Mouse (Mus musculus) NIH3T3 (cell line): ENCODE results near the gene Hes7.
A peak's percentile ranks its signal among the peaks of the same experiment; 100 is the strongest.

Experiments
- DNase-seq: peaks from one replicate; pipeline ENCODE4 v3.0.0-alpha.2; 2012; ENCODE audit warnings: low read depth

Hes7 gene

GRCm38 (mm10) chr11:69119446-69120155, 603 bp upstream of the Hes7 start:
- no peak for DNase-seq

GRCm38 (mm10) chr11:69121001-69121740, 967 bp downstream of the Hes7 start:
- DNase-seq = peak; percentile 52

DNA sequence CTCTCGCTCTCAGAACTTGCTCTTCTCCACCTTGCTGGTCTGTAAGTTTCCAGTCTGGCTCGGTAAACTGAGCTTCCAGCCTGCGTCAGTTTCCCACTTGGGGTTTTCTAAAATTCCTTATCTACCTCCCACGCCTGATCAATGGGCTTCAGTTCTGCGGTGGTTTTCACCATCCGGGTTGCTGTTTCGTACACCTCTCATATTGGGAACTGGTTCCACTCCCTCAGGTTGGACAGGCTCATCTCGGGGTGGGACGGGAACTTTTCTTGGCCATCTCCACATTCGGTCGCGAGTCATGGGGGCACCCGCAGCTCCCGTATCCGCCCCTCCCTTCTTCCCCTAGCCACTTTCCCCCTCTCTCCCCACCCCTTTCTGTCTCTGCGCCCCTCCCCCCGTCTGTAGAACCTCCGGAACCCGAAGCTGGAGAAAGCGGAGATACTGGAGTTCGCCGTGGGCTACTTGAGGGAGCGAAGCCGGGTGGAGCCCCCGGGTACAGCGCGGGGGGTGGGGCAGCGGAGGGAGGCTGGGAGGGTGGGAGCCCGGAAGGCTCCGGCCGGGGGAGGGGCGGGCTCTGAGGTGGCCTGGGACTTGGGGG, 1.6 kb downstream of the Hes7 start:
- DNase-seq = peak; percentile 67

GRCm38 (mm10) chr11:69122336-69122951, 2.2 kb downstream of the Hes7 start, which contains the start of gene 9130213A22Rik:
Gene 9130213A22Rik (minus strand): TSS chr11:69122589.
- peak; percentile 97 for DNase-seq

- peak; percentile 97 for DNase-seq
Measured at GRCm38 (mm10) chr11:69123056-69123692, 3.0 kb downstream of the Hes7 start.

DNA sequence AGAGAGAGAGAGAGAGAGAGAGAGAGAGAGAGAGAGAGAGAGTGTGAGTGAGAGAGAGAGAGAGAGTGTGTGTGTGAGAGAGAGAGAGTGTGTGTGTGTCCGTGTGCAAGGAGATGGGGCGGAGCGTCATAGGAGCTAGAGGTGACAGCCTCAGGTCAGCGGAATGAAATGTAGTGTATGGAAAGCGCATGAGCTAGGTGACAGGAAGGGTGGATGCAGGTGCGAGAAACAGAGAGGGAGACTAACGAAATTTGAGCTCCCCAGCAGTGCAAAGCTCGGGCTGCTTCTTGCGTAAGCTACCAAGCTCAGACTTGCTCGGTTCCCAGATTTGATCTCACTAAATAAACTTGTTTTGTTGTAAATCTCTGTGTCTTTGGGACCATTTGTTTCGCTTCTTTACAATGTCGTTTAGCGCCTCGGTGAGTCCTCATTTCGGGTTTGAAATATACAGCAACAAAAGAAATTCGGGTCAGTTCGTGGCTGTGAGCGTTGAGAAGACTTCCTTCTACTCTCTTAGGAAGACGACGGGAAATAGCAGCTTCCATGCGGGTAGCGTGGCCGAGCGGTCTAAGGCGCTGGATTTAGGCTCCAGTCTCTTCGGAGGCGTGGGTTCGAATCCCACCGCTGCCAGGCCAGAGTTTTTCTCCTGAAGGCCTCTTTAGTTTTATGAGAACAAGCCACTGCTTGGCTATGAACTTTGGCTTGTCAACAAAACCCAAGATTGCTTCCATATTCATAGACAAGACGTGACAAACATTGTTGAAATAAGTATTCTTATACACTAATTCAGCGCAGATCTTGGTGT, 3.7 kb downstream of the Hes7 start:
- peak; percentile 95 for DNase-seq

DNA sequence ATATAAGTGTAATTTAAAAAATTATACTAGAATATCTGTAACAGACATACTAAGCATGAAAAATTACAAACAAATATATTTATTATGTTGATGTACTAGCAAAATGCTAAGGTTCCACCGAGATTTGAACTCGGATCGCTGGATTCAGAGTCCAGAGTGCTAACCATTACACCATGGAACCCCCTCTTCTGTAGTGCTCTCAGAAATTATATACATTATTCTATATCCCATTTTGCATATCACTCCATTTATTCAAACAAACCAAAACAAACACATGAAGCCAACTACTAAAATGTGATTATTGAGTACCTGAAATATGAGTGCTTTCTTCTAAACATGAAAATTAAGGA, 4.3 kb downstream of the Hes7 start:
- DNase-seq = peak; percentile 88

GRCm38 (mm10) chr11:69125041-69125851, 5.0 kb downstream of the Hes7 start:
- DNase-seq = peak; percentile 92

DNA sequence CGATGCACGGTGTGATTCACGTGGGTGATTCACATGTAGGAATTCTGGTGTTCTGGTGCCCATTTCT, 5.5 kb downstream of the Hes7 start, which contains the start of gene Aloxe3:
Gene Aloxe3, plus strand, starts transcription at position 45 of the 67 bp plus-strand sequence.
- no peak for DNase-seq

DNA sequence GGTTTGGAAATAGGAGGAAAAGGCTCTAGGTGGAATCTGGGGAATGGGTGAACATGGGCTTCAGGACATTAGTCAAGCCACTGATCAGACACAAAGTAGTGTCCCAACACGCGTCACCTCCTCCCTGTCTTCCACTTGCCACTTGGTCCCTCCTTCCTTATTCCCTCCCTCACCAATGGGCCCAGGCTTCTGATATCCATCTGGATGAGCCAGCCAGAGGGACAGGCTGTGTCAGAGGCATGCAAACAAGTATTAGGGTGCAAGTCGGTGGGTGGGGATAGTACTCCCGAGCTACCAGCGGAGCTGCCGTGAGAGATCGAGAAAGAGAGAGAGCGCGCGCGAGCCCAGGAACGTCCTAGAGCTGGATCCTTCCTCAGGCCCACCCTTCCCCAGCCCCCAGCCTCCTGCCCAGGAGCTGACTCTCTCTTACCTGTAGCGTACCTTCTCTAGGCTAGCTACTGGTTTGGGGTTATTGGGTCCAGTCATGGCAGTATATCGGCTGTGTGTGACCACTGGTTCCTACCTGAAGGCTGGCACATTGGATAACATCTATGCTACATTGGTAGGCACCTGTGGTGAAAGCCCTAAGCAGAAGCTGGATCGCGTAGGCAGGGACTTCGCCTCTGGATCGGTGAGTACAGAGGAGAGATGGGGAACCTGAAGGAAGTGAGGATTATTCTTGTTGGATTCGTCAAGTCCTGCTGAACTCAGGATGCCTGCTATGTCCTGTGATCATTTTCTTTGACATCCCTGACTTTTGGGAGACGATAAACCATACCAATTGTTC, 5.9 kb downstream of the Hes7 start:
- no peak for DNase-seq

- DNase-seq = no peak
Measured at GRCm38 (mm10) chr11:69126706-69127095, 6.5 kb downstream of the Hes7 start.

DNA sequence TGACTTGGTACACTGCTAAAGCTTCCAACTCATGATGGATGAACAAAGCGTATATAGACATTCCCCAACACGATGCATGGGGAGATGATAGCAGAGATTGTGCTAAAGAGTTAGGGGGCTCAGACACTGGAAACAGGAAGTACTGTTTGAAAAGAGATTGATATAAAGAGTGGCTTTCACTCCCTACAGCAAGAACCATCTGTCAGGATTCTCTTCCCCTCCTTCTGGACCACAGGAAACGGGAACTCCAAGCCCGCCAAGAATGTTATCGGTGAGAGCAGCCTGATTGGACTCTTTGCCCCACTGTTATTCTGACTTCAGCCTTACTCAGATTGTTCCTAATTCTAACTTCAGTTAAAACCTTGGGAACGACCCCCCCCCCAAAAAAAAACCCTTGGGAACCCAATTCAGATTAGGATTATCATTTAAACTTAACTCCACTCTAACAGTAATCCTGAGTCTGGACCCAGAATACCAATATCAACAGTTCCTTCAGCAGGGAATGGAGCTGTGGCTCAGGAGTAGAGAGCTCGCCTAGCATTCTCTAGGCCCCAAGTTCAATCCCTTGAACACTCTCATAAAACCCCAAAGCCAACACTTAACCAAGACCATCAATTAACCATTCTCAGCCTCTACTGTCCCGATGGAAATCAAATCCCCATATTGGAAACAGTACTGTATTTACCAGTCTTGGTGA, 8.4 kb downstream of the Hes7 start:
- DNase-seq = no peak

DNA sequence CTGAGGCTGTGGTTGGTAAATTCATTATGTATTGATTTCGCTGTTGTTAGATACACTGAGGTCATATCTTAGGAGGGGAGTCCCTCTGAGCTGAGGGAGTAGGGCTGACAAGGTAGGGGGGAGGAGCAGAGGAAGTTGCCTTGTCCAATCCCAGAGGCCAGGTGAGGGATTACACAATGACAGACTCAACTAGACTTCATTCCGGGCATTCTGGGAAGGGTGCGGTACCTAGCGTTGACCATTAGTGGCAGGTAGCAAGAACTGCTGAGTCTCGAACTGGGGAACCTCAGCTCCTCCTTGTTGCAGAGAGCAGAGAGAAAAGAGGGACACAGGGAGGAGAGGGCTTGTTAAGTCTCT, 13.3 kb downstream of the Hes7 start:
- no peak for DNase-seq

- DNase-seq = no peak
Measured at GRCm38 (mm10) chr11:69133923-69134621, 13.9 kb downstream of the Hes7 start.

DNA sequence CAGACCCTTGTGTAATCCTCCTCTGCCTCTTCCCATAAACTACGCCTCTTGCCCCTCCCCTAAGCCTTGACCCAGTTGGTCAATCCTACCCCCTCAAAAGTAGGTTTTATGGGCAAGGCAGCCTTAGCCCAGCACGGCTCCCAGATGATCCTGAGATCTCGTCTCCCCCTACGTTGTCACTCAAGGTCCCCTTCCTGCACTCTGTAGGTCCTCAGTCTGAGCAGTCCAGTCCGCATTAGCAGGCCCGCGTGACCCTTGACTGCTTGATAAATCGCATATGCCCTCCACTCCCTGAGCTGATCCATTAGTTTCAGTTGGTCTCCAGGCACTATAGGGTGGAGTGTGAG, 14.4 kb downstream of the Hes7 start:
- no peak for DNase-seq

DNA sequence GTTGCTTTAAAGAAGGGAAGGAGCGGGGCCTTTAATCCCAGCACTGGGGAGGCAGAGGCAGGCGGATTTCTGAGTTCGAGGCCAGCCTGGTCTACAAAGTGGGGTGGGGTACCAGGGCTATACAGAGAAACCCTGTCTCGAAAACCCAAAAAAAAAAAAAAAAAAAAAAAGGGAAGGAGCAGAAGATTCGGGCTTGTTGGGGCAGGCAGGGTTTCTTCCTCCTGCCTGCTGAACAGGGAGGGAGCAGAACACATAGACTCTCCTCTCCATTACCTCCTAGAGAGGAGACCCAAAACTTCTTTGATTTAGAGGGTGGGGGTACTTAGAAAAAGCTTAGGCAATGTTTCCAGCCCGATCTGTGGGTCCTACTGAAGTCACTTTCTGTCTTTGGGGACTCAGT, 15.2 kb downstream of the Hes7 start:
- DNase-seq = no peak

GRCm38 (mm10) chr11:69147546-69147945, 27.3 kb downstream of the Hes7 start:
- DNase-seq = no peak

DNA sequence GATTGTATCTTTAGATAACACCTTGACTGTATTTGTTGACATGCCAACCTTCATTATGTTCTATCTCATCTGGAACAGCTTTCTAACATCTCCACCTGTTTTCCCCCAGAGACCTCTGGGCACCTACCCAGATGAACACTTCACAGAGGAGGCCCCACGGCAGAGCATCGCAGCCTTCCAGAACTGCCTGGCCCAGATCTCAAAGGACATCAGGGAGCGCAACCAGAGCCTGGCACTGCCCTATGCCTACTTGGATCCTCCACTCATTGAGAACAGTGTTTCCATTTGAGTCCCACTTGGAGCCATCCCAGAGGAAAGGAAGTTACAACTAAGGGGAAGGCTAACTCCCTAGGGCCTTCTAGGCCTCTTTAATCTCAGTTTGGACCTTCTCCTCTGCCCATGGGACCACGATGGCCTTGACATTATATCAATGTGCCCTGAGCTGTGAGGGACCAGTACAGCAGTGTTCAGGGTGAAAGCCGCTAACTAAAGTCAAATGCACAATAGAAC, 28.3 kb downstream of the Hes7 start:
- DNase-seq = no peak

- peak; percentile 39 for DNase-seq
Measured at GRCm38 (mm10) chr11:69149728-69150127, 29.5 kb downstream of the Hes7 start.
